Mouse (Mus musculus): ENCODE measurements at regions not wholly inside any gene's neighbourhood (a gene's known extent, or its start where the extent isn't known, plus 50 kb on each side); places are given as distances from the start of the nearest gene placed in this dataset.
"Not testable (repeated sequence)": the region's sequence is repeated elsewhere in the genome, so short reads cannot be mapped to it uniquely, and the experiment has no call there.

DNA sequence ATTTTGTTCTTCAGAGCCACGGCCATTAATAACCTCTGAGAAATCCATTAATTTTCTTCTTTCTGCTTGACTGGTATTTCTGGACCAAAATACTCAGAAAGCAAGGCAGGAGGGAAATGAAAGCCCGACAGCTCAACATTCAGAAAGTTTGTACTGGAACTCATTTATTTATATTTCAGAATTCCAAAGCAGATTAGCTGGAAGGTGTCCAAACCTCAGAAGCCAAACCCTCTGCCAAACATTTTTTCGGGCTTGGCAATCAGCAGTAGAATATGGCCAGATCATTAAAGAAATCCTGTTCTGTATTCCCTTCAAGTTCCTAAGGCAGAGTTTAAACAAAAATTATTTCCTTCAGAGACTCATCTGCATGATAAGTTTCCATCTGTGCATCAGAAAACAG lies 450.4 kb upstream of the Tbl1xr1 start:
- peak; percentile 46 for DNase-seq (ENCODE audit: low spot score)

DNA sequence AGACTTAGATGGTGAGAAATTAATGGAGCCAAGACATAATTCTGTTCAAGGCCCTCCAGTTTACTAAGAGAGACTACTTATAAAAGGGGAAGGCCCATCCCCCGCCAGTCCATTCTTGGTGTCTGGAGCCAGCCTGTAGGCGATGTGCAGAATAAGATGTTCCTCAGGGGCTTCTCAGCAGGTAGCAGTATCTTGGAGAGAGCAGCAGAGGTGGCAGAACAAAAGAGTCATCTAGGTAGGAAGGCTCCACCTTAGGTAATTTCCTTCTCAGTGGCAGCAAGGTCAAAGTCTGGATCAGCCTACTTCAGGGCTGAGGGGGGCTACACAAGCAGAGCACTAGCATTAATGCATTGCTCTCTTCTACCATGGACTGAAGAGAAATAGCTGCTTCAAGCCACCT lies 449.4 kb upstream of the Tbl1xr1 start:
- not testable (repeated sequence) for DNase-seq (ENCODE audit: low spot score)

DNA sequence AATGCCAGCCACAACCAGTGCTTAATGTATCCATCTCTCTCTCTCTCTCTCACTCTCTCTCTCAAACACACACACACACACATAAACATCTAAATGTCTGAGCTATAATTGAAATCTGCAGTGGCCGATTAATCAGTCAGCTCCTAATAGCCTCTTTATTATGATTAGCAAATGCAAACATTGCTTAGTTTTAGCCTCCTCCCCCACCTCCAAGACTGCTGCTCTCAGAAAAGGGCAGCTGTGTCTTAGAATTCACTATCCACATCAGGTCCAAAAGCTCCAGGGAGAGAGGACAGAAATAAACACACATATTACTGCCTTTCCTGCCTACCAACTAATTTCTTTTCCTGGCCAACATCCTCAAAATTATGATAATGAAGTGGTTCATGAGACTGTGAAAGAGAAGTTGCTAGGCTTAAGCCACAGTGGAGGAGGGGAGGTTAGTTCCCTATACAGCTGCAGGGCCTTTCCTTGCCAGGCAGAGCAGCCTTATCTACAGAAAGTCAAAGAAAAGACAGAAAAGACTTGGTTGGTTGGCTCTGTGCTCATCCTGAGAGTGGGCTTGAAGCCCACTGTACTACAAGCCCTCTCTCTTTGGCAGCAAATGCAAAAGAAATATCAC lies 442.7 kb upstream of the Tbl1xr1 start:
- no peak for DNase-seq (ENCODE audit: low spot score)

DNA sequence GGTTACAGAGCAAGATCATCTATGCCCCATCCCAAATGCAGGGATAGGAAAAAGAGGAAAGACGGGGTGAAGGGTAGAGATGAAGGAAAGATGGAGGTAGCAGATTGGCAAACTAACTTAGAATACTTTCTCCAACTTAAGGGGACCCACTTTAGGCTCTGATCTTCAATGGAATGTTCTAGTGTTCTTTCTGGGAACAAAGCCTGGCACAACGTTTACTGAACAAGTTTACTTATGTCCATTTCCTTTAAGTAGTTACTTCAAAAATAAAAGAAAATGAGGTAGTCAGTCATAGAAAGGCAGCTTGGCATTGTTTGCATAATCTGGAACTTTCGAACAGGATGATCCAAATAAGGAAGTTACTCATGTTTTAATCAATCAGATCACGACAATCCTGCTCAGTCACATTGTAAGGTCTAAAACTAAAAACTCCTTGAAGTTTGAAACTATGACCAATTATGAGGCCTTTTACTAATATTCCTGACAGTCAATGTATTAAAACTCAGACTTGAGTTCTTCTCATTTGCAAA lies 441.7 kb upstream of the Tbl1xr1 start:
- DNase-seq (ENCODE audit: low spot score) = no peak

DNA sequence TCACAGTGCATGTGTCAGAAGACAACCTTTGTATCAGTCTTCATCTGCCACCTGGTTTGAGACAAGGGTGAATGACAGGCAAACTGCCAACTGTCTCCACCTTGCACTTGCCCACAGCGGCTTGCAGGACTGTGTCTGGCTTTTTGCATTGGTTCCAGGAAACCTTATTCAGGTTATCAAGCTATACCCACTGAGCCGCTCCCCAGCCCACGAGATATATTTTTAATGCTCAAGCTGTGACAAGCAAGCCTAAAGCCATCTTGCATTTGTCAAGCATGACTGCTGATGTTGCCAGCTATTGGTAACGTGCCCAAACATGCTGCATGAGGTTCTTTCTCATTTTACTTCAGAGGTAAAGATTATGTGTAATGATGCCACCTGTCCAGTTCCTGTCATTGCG lies 437.6 kb upstream of the Tbl1xr1 start:
- no peak for DNase-seq (ENCODE audit: low spot score)

DNA sequence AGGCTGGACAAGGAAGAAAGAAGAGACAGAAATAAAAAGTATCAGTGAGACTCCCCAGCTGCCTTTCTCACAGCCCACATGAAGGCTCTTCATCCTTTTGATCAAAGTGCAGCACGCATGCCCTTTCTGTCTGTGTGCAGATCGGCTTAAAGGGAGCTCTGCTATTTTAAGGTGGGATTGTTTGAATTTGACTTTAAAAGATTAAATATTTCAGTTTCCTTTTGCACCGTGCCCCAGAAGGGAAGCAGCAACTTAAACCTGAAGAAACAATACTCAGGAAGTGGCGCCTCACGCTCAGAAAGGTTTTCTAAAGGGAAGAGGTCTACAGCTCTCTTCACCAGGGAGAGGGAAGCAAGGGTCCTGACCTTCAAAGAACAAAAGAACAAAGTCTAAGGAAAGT lies 436.9 kb upstream of the Tbl1xr1 start:
- DNase-seq (ENCODE audit: low spot score) = no peak

DNA sequence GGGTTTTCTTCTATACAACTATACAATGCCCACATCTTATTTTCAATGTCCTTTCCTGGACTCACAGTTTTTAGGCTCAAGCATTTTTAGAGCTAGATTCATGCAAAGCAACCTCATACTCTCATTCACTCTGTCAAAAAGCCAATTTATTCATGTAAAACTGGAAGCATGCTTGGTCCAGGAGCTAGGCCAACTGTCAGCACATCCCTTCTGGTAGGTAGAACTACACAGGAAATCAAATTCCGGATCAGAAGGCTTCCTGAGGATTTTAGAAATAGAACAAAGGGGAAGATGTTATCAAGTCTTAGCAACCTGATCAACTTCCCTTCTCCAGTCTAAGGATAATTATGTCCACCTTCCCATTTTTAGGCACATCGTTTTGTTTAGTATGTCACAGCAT lies 432.4 kb upstream of the Tbl1xr1 start:
- no peak for DNase-seq (ENCODE audit: low spot score)

DNA sequence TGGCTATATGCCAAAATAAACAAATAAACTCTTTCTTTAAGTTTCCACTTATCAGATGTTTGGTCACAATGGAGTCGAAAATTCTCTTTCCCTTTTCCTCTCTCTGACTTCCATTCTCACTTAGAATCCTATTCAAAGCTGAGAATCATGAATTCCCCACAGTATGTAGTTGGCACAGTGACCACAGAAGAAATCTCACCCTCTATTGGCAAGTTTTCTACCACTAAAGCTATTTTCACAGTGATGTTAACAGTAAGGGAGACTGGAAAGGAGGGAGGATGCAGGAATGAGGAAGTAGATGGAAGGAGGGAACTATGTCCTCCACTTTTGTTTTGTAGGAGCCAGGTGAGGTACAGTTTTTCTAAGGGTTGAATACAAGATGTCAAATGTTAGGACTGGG lies 431.2 kb upstream of the Tbl1xr1 start:
- no peak for DNase-seq (ENCODE audit: low spot score)

DNA sequence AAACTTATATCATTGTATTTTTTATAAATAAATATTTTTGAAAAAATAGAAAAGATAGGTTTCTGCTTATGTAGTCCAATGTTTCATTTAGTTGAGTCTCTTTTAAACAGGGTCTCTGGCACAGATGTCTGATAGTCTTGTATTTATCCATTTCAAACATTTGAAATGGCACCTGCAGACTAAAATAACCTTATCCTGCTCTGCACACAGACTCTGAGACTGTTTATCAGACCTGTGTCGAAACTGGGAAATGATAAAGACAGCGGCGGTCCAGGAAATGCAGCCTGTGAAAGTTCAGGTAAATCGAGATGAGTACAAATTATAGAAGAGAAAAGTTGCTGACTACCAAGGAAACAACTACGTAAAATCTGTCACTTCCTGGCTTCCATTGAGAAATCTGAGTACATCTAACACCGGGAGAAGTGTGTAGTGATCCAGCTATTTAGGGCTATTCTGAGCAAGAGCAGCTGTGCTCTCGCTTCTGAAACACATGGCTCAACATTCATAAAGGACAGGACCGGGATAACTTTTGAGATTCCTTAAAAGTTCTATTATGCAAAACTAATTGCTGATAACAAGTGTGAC lies 426.5 kb upstream of the Tbl1xr1 start:
- DNase-seq (ENCODE audit: low spot score) = no peak

DNA sequence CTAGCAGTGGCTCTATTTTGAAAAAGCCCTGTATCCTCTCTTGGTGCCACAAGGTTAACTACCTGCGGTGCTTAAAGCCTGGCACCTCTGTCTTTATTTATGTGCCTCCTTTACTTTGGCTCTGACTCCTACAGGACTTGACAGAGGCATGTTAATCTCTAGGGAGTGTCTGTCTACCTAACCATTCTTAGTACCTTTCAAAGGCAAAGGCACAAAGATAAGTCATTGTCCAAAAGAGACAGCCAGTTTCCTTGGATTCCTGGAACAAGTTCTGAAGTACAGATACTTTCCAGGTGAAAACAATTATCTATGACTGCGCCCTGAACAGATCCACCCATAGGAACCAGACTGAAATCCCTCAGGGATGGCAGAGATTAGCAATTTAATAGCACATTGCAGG lies 421.2 kb upstream of the Tbl1xr1 start:
- DNase-seq (ENCODE audit: low spot score) = no peak

DNA sequence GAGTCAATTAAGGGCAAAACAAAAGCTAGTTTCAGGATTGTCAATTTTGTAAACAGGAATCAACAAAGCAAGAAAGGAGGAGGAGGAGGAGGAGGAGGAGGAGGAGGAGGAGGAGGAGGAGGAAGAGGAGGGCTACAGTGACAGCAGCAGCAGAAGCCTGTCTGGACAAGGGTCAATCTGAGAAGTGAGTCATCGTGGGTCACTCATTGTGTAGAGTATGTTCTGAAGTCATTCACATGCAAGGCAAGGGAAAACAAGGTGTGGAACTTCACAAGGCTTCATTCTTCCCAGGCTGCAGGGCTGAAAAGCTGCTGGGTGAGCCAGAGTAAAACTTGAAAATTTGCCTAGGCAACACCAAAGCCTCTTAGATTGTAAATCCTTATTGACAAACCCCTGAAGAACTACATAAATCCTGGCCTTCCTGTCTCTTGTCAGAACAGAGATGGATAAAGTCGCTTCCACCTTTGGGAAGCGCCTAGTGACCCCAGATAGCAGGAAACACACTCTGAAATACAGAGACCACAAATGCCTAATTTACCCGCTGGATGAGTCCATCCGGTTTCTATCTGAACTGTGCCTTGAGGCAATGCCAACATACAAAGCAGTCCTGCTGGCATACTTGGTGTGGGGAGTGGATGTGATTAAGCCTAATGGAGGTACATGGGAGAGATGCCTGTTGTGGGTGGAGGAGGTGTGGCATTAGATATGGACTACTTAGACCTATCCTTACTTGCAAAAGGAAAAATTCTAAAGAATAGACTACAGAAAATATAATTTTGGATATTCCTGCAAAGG lies 408.9 kb upstream of the Tbl1xr1 start:
- DNase-seq (ENCODE audit: low spot score) = no peak

DNA sequence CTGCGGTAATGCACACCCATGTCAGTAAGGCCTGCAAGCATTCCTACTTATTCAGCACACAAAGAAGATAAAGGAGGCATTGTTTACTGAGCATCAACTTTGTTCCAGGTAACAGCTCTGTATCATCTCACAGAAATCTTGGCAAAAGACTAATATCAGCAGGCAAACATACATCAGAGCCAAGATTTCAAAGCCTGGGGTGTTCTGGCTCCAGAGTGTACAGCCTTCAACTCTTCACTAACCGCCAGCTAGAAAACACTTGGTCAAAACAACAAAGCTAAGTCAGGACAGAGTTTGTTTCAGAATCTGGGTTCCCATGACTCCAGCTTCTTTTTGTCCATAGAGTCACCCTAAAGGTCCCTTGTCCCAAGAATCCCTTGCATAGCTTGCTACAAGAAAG lies 404.6 kb upstream of the Tbl1xr1 start:
- no peak for DNase-seq (ENCODE audit: low spot score)

DNA sequence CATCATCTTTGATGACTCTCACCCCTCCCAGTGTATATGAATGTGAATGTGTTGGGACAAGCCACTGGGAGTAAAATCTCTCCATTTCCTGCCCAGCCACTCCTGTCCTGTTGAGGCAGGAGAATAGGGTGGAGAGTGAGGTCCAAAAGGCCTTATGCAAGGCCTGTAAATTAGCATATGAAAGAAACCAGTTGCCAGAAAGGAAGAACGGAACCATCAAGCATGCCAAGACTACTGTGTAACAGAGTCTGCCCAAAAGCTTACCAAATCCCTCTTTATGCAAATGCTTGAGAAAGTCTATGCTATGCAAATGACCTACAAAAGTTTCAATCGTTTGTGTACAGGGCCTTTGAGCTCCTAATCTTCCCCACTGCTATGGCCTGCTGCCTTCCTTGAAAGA lies 404.0 kb upstream of the Tbl1xr1 start:
- no peak for DNase-seq (ENCODE audit: low spot score)

DNA sequence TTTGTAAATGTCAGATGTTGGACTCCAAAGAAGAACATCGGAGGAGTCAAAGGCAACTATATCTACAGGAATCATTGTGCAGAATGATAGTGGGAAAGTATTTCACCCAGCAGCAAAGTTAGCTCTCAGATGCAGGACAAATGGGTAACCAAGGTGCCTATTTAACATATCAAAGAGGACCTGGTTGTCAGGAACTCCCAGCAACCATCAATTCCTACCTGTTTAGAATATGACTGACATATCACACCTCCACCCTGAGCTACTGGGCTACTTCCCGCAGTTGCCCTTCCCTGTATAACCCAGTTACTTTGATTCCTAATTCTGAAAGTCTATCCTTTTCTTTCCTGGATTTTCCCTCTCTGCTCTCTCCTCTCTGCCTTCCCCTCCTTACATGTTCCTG lies 403.0 kb upstream of the Tbl1xr1 start:
- DNase-seq (ENCODE audit: low spot score) = no peak

DNA sequence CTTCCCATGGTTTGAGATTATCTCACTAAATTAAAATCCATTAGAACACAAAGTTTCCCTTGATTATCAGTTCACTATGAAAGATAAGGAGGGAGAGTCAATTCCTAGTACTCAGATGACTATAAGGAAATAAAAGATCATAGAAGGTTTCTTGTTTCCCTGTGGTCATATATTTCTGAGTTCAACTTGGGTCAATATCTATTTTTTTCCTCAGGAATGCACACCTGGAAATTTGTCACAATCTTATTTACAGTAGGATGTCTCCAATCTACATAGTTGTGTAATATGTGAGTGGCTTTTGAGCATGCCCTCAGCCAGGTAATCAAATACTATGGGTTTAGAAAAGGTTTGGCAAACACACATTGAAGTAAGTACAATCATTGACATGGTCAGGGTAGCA lies 398.2 kb upstream of the Tbl1xr1 start:
- no peak for DNase-seq (ENCODE audit: low spot score)

DNA sequence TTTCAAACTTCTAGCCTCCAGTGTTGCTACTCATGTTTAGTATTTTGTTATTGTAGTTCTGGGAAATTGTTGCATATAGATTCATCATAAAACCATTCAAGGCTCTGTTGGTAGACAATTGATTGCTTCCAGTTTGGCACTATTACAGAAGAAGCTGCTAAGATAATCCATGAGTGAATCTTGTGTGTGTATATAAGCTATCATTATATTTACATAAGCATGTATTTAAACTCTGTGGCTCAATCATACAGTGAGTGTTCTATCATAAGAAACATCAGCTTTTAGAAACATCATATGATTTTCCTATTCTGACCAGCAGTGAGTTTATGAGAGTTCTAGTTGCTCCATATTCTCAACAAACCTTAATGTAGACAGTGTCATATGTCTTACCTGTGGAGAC lies 397.7 kb upstream of the Tbl1xr1 start:
- DNase-seq (ENCODE audit: low spot score) = no peak

DNA sequence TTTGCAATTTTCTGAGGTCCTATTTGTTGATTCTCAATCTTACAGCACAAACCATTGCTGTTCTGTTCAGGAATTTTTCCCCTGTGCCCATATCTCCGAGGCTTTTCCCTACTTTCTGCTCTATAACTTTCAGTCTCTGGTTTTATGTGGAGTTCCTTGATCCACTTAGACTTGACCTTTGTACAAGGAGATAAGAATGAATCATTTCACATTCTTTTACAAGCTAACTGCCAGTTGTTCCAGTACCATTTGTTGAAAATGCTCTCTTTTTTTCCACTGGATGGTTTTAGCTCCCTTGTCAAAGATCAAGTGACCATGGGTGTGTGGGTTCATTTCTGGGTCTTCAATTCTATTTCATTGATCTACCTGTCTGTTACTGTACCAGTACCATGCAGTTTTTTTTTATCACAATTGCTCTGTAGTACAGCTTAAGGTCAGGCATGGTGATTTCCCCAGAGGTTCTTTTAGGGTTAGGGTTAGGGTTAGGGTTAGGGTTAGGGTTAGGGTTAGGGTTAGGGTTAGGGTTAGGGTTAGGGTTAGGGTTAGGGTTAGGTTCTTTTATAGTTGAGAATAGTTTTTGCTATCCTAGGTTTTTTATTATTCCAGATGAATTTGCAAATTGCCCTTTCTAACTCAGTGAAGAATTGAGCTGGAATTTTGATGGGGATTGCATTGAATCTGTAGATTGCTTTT lies 378.3 kb upstream of the Tbl1xr1 start:
- DNase-seq (ENCODE audit: low spot score) = not testable (repeated sequence)

DNA sequence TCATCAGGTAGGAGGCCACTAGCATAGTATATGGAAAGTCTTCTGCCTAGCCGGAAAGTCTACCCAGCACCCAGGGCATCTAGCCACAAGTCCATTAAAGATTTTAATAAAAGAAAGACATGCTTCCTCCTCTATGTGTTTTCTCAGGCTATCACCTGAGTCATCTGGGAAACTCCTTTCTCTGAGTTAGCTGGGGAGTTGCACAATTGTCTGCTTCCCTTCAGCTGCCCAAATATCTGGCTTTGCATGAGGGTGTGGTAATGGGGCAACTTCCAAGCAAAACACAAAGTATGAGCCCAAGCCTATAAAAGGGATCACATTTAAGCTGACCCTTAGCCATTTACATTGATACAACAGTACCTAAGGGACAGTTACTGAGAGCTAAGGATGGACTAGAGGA lies 376.9 kb upstream of the Tbl1xr1 start:
- DNase-seq (ENCODE audit: low spot score) = no peak

DNA sequence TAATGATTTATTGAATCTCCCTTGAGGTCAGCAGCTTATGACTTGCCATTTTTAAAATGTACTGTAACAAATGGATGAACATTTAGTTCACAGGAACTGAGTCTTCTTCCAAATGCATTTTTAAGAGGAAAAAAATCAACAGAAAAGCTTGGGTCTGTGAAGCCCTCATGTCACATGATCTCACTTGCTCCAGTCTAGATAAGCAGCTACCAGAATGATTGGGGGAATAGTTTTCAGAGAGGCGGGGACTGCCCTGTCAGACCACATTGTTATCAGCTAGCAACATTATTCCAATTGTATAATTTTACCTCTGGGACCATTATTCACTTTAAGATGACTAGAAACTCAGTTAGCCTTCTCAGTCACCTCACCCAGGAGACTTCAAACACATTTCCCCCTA lies 376.1 kb upstream of the Tbl1xr1 start:
- DNase-seq (ENCODE audit: low spot score) = no peak

DNA sequence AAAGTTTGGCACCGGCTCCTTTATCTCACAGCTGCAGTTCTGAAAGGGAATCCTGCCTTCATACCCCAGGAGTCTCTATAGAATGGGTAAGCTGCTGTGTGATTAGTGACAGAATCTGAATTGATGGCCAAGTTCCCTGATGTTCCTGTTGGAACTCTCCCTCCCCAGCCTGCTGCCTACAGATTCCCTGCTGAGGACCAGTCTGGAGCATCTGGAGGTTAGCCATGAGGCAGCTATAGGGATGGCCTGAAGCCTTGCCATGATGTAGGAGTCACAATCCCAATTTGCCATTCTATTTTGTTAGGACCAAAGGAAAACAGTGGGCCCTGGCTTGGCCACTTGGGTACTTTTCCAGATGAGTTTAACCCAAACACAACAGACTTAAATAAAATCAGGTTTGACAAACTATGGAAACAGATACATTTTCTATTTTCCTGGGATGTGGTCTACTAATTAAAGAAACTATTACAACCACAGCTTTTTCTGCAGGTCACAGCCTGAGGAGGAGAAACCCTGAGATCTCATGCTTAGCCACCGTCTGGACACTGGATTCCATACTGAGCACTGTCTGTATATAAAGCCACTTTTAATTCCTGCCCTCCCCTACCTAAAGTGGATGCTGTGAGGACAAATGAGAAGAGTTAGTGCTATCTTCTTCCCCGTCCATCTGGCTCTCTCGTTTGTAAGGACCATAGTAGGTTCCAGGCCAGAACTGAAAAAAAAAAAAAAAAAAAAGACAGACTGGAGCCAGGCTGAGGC lies 349.5 kb upstream of the Tbl1xr1 start:
- no peak for DNase-seq (ENCODE audit: low spot score)

DNA sequence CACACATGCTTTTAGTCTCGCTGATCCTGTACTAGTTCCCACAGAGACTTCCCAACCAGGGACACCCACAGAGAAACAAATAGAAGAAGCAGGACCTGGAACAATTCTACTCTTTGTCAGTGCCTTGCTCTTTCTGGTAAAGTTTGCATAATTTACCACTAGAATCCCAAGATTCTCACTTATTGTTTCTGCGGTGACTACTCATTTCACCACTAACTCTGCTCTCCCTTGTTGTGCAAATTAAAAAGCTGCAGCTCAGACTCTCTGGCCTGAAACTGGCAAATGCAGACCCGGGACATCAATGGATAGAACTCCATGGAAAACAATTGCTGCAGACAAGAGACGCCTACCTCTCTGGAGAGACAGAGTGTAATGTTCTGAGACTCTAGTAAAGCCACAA lies 348.4 kb upstream of the Tbl1xr1 start:
- no peak for DNase-seq (ENCODE audit: low spot score)

DNA sequence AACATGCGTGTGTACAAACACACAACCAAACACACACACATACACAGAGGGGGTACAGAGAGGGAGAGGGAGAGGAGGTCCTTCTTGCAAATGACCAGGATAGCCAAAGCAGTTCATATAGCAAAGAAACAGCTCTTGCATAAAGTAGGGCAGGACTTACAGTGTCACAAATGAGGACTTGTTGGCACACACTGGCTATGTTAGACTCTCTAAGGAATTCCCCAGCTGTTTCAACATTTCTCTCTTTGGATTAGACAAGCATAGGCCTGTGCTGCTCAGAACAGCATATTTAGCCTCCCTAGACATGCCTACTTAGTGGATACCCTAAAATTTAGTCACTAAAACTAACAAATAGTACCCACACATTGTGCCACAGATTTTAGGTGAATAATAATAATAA lies 347.1 kb upstream of the Tbl1xr1 start:
- DNase-seq (ENCODE audit: low spot score) = no peak

Data from layer of hippocampus, adult 9-10 months (tissue).